Mouse (Mus musculus) kidney, adult 2 months (tissue): ENCODE measurements at regions not wholly inside any gene's neighbourhood (a gene's known extent, or its start where the extent isn't known, plus 50 kb on each side); places are given as distances from the start of the nearest gene placed in this dataset.

Experiments used
- CTCF ChIP-seq: fragments of 200-500 bp; conservative IDR thresholded peaks from 2 replicates; pipeline ENCODE4 v1.5.1; 2011; ENCODE audit warnings: low read depth, mild to moderate bottlenecking, control low read depth, low read length, moderate library complexity, mixed read lengths; ENCODE audit not compliant: insufficient read depth, insufficient read length
- POLR2A ChIP-seq: fragments of 200-500 bp; IDR thresholded peaks from one replicate; pipeline ENCODE4 v1.6.1; 2011; ENCODE audit warnings: low read depth, low read length, control low read depth

DNA sequence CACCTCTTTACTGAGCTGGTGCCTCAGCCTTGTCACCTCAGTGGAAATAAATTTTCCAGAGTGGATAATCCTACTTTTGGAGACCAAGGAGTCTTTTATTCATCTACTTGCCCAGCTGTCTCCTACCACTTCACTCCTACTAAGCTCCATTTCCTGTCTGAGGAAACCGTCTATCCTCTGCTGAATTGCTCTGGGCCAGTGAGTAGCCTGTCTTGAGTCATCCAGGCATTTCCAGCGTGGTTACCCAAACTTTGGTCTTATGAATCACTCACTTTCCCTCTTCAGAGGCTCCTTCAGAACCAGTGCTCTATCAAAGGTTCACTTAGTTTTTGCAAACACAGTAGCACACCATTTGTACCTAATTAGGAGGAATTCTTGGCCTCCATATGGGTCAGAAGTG lies 303.2 kb upstream of the Ctso start:
- no peak for TF ChIP-seq CTCF
- no peak for TF ChIP-seq POLR2A
